Mouse (Mus musculus) 416B (cell line): ENCODE measurements around the gene Colgalt1.
A peak's percentile ranks its signal among the peaks of the same experiment; 100 is the strongest.

Experiments
- DNase-seq: peaks from one replicate; pipeline ENCODE4 v3.0.0; 2011; ENCODE audit warnings: low read depth

The Colgalt1 gene

DNA sequence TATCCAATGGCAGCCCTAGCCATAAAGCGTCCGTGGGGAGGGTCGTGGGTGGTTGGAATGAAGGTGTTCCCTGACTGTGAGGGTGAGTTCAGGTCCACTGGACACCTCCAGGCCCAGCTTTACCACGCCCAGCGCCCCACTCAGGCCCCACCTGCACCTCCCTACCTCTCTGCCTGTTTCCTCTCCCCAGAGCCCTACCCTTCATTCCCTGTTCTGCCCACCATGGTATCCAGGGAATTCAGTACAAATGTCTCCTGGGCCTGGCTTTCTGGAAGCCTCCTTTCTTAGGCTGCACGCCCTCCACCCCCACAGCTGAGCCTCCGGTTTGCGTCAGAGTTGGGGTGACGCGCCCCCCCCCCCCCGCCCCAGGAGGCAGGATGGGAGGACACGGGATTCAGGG is 59.4 kb downstream of the Colgalt1 start:
- DNase-seq: no peak

- peak; percentile 87 for DNase-seq
Observed at GRCm38 (mm10) chr8:71670621-71671548, 60.1 kb downstream of the Colgalt1 start.

DNA sequence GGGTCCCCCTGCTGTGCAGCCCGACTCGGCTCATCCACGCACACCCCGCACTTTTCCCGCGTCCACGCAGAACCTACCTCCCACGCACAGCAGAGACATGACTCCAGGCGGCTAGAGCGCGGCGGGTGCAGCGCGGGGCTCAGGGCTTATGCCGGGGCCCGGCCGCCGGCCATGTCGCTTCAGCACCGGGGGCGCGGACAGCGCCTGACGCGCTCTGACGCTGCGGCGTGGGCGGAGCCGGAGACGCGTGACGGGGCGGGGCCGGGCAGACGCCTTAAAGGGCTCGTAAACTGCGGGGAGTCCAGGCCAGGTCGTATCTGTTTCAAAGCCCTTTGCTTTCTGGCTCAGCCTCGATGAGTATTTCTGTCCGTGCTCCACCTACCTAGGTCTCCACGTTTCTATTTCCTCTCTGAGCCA is 60.8 kb downstream of the Colgalt1 start, which contains the start of gene Unc13a:
Gene Unc13a, minus strand, starts transcription at position 209 of the 417 bp plus-strand sequence.
- DNase-seq: peak; percentile 89

- no peak for DNase-seq
Observed at GRCm38 (mm10) chr8:71672168-71672735, 61.5 kb downstream of the Colgalt1 start.

GRCm38 (mm10) chr8:71674071-71674470 is 63.3 kb downstream of the Colgalt1 start:
- no peak for DNase-seq
